Mouse (Mus musculus) cortical plate, adult 2 months (tissue): ENCODE data around the gene Ptges3l.
A peak's percentile ranks its signal among the peaks of the same experiment; 100 is the strongest.

ENCODE experiments used
- CTCF ChIP-seq: fragments of 200-500 bp; IDR thresholded peaks from 2 replicates; pipeline ENCODE4 v1.5.1; 2011; ENCODE audit warnings: mild to moderate bottlenecking, control low read depth, low read length; ENCODE audit not compliant: insufficient read depth; ENCODE audit errors: extremely low read depth
- POLR2A ChIP-seq: fragments of 200-500 bp; IDR thresholded peaks from 2 replicates; pipeline ENCODE4 v1.6.1; 2011; ENCODE audit warnings: mild to moderate bottlenecking, low read length, control low read depth; ENCODE audit not compliant: insufficient read depth; ENCODE audit errors: extremely low read depth

- TF ChIP-seq CTCF (no peak), POLR2A (0 out of 2 replicates have a peak, but pooled peaks have one; percentile 28)
Observed at GRCm38 (mm10) chr11:101448274-101448746, 23.2 kb upstream of the Ptges3l start, which contains the start of gene Ifi35.
